Mouse (Mus musculus) C2C12 (cell line): ENCODE results near the gene Rnf181.

Experiments used
- CEBPB ChIP-seq: IDR thresholded peaks from one replicate; pipeline ENCODE4 v1.6.1; 2011; ENCODE audit warnings: low read depth, mild to moderate bottlenecking, control low read depth, moderate library complexity
- CTCF ChIP-seq: IDR thresholded peaks from one replicate; pipeline ENCODE4 v1.5.1; 2011; ENCODE audit not compliant: control insufficient read depth, insufficient read depth, insufficient read length
- FOSL1 ChIP-seq: IDR thresholded peaks from one replicate; pipeline ENCODE4 v1.8.0; 2011; ENCODE audit warnings: mild to moderate bottlenecking, low read length; ENCODE audit not compliant: poor library complexity, insufficient read depth, severe bottlenecking
- MAX ChIP-seq: IDR thresholded peaks from one replicate; pipeline ENCODE4 v1.6.1; 2011; ENCODE audit warnings: mild to moderate bottlenecking, control low read depth
- MYOD1 ChIP-seq: IDR thresholded peaks from one replicate; pipeline ENCODE4 v1.6.1; 2011; ENCODE audit warnings: low read depth; ENCODE audit not compliant: control insufficient read depth, insufficient read length
- MYOG ChIP-seq: IDR thresholded peaks from one replicate; pipeline ENCODE4 v1.6.1; 2011; ENCODE audit not compliant: control insufficient read depth, insufficient read length; ENCODE audit errors: extremely low read depth
- USF1 ChIP-seq: IDR thresholded peaks from one replicate; pipeline ENCODE4 v1.6.1; 2011; ENCODE audit warnings: low read depth, mild to moderate bottlenecking, control low read depth, moderate library complexity

GRCm38 (mm10) chr6:72386561-72386960 is 19.8 kb upstream of the Rnf181 start:
- TF ChIP-seq CTCF (no peak), USF1 (no peak), MYOG (no peak), FOSL1 (no peak), MYOD1 (no peak), CEBPB (no peak), MAX (no peak)
